Mouse (Mus musculus) kidney, adult 18-20 months (tissue): ENCODE data around the gene Adm.
"Not testable (repeated sequence)": the region's sequence is repeated elsewhere in the genome, so short reads cannot be mapped to it uniquely, and the experiment has no call there.

ENCODE experiments used
- DNase-seq: peaks from one replicate; pipeline ENCODE4 v3.0.0; 2021

Adm gene

DNA sequence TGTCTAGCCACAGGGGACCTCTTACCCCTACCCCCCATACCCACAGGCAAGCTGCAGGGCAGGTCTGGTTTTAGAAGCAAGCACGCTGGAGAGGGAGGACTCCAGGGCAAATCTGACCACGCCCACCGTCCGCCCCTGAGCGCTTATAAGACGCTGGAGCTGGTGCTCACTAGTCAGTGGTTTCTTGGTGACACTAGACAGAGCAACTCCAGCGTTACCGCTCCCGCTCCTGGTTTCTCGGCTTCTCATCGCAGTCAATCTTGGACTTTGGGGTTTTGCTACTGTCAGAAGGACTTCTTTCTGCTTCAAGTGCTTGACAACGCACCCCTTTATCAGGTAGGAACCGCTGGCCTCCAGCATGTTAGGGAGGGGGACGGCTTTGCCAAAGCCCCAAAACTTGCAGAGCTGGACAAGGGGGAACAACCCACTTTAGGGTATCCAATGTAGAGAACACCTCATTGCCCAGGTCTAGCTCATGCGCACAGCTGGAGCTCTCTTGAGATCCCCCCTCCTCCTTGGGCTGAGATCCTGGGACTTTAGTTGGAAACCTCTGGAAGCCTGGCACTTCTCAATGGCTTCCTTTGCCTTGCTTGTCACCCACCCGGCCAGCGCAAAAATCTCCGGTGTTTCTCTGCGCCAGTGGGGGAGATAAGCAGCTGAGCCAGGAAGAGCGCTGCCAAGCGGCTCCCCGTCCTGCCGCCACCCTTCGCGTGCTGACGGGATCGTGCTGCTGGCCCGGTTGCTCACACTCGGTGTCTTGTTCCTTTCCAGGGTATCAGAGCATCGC lies at the start of gene Adm:
TSS of gene Adm (plus strand) at position 176 of the 787 bp plus-strand sequence.
- DNase-seq, result peak; percentile 92

GRCm38 (mm10) chr7:110583705-110584104 lies 43.8 kb upstream of the Adm start:
- DNase-seq, result no peak

DNA sequence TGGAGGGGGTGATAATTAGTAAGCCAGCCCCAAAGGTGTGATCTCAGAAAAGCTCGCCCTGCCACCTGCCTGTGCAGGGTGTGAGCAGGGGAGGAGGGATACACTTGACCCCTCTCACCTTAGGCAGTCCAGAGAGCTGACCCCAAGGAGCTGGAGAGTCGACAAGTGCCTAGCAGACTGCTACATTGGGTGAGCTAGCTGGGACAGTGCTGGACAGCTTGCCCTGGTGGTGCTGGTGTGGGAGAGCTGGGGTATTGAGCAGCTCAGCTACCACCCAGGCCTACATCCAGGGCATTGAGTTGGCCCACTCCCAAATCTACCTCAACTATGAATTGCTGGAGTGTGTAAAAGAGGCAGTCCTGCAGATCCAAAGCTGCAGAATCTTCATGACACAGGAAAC lies 43.3 kb upstream of the Adm start:
- DNase-seq, result no peak

GRCm38 (mm10) chr7:110585250-110585649 lies 42.2 kb upstream of the Adm start:
- DNase-seq, result no peak

DNA sequence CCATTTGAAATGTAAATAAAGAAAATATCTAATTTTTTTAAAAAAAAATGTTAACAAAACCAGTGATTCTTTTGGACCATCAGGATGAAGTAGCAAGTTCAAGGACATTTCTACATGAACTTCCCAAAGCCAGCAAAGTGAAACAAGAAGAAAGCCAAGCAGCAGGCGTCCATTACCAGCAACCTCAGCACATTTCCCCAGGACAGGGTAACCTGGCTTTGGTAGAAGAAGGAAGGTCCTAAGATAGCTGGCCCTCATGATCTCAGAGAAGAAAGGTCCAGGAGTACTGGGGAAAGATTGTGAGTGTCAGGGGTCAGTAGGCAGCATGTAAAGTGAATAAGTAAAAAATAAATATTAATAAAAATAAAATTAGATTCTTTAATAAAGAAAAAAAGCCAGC lies 39.7 kb upstream of the Adm start:
- DNase-seq, result no peak

GRCm38 (mm10) chr7:110593991-110594390 lies 33.5 kb upstream of the Adm start:
- not testable (repeated sequence) for DNase-seq

GRCm38 (mm10) chr7:110597141-110597540 lies 30.3 kb upstream of the Adm start:
- DNase-seq, result no peak

- DNase-seq, result no peak
Measured at GRCm38 (mm10) chr7:110605476-110605875, 22.0 kb upstream of the Adm start.

DNA sequence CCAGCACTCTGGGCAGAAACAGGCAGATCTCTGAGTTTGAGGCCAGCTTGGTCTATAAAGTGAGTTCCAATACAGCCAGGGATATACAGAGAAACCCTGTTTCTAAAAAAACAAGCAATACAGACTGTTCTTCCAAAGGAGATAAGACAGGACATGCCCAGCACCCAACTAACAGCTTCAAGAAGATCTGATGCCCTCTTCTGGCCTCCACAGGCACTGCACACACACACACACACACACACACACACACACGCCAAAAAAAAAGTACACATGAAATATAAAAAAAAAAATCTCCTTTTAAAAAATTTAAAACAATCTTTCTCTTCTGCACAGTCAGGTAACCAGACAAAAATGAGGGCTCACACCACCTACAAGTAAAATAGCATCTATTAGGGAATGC lies 20.6 kb upstream of the Adm start:
- DNase-seq, result no peak

DNA sequence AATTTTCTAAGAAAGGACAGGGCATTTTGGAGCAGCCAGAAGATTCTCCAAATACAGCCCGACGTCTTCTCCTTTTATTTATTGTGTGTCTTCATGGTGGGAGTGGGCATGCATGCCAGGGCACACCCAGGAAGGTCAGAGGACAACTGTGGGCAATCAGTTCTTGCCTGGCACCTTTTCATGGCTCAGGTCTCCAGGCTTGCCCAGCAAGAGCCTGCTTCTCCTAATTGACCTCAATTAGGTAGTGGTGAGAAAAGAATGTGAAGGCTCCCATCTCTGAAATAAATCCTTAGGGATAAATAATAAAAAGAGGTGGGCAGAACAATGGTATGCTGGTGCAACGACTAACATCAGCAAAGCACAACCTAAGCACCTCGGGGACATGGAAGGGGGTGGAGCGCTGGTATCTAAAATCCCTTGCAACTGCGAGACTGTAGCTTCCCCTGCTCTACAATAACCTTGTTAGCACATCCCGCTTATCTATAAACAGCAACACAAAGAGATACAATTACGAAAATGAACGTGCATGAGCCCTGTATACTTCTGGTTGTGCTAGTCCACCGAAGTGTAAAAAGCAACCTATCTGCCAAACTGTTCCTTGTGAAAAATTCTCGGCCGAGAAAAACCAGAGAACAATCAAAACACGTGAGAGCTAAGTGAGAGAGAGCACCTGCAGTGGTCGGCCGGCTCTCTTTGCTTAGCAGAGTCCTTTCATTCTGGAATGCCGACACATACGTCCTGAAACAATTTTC lies 13.9 kb upstream of the Adm start:
- DNase-seq, result no peak

DNA sequence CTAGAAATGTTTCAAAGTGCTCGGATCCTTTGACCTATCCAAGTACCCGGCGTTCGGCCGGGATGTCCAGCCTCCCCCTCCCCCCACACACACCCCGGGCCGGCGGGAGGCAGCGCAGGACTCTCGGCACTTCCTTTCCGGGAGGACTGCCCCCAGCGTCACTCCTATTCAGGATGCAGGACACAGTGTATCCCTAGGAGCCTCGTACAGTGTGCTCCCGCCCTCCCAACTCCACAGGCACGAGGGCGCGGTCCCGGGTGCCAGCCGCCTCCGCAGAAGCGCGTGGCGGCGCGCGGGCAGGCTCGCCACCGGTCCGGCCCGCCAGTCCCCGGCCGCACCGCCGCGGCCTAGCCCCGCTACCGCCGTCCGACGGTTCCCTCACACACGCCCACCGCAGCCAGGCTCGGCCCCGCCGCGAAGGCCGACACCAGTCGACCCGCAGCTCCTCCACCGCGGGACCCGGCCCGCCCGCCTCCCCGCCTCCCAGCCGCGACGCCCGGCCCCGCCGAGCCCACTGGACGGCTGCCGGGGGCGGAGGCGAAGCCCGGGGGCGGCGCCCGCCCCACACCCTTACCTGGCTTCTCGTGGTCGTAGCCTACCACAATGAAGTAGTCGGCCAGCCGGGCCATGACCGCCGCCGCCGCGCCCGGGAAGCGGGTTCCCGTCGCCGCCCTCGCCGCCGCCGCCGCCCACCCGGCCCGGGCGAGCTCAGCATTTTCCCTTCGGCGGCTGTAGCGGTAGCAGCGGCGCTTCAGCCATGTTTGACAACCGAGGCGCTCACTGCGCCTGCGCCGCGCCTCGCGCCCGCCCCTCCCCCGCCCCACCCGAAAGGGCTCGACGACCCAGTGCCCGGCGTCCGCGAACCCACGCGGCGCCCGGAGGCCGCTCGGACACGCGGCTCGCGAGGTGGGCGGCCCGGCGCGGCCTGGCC lies 13.1 kb upstream of the Adm start, which contains the start of gene Sbf2:
TSS of gene Sbf2 (minus strand) at position 790 of the 931 bp plus-strand sequence.
- peak; percentile 93 for DNase-seq

GRCm38 (mm10) chr7:110615151-110615631 lies 12.3 kb upstream of the Adm start:
- peak; percentile 82 for DNase-seq

GRCm38 (mm10) chr7:110615792-110616191 lies 11.7 kb upstream of the Adm start:
- DNase-seq, result peak; percentile 70

- DNase-seq, result no peak
Measured at GRCm38 (mm10) chr7:110619086-110619611, 8.3 kb upstream of the Adm start.

- DNase-seq, result no peak
Measured at GRCm38 (mm10) chr7:110624067-110624466, 3.4 kb upstream of the Adm start.

- DNase-seq, result no peak
Measured at GRCm38 (mm10) chr7:110624961-110625360, 2.5 kb upstream of the Adm start.

- no peak for DNase-seq
Measured at GRCm38 (mm10) chr7:110625489-110625888, 2.0 kb upstream of the Adm start.

- peak; percentile 71 for DNase-seq
Measured at GRCm38 (mm10) chr7:110626186-110627098, 1.0 kb upstream of the Adm start.

- no peak for DNase-seq
Measured at GRCm38 (mm10) chr7:110627099-110627482, 370 bp upstream of the Adm start.

- no peak for DNase-seq
Measured at GRCm38 (mm10) chr7:110628273-110628600, 776 bp downstream of the Adm start.

- DNase-seq, result peak; percentile 67
Measured at GRCm38 (mm10) chr7:110628611-110629354, 1.3 kb downstream of the Adm start.
